Mouse (Mus musculus) hindbrain, embryonic 16.5 days (tissue): ENCODE results near the gene Cgnl1. TPM values are rescaled to one million over a fixed set of nuclear protein-coding genes. Genes with fewer than 3 reads are reported as not detected.

Experiments
- ATAC-seq: fragments of 200-750 bp; cut with Nextera tagmentation; 2 replicates; pipeline ENCODE4 v1.8.0; 2017; ENCODE audit warnings: moderate TSS enrichment, moderate library complexity
- H3K27ac ChIP-seq: fragments of 300-500 bp; sonication (generic); 2 replicates; pipeline ENCODE4 v1.5.1; 2014; ENCODE audit warnings: low read depth, mild to moderate bottlenecking, control low read depth, low read length, moderate library complexity
- H3K27me3 ChIP-seq: fragments of 300-500 bp; sonication (generic); replicated peaks from 2 replicates; pipeline ENCODE4 v1.6.1; 2014; ENCODE audit warnings: low read length; ENCODE audit not compliant: control insufficient read depth, insufficient read depth
- H3K36me3 ChIP-seq: fragments of 300-500 bp; sonication (generic); 2 replicates; pipeline ENCODE4 v1.6.1; 2014; ENCODE audit warnings: mild to moderate bottlenecking, low read length, moderate library complexity, mixed read lengths; ENCODE audit not compliant: control insufficient read depth, insufficient read depth
- H3K4me1 ChIP-seq: fragments of 300-500 bp; sonication (generic); 2 replicates; pipeline ENCODE4 v1.6.1; 2014; ENCODE audit warnings: low read depth, low read length; ENCODE audit not compliant: control insufficient read depth, insufficient read depth
- H3K4me2 ChIP-seq: fragments of 300-500 bp; sonication (generic); 2 replicates; pipeline ENCODE4 v1.6.1; 2014; ENCODE audit warnings: mild to moderate bottlenecking, low read length, control low read depth, moderate library complexity
- H3K4me3 ChIP-seq: fragments of 300-500 bp; sonication (generic); 2 replicates; pipeline ENCODE4 v1.5.1; 2014; ENCODE audit warnings: mild to moderate bottlenecking, low read length, control low read depth, moderate library complexity
- H3K9ac ChIP-seq: fragments of 300-500 bp; sonication (generic); 2 replicates; pipeline ENCODE4 v1.6.1; 2014; ENCODE audit warnings: low read depth, mild to moderate bottlenecking, control low read depth, low read length, moderate library complexity
- H3K9me3 ChIP-seq: fragments of 300-500 bp; sonication (generic); 2 replicates; pipeline ENCODE4 v1.6.1; 2014; ENCODE audit warnings: mild to moderate bottlenecking, low read length, moderate library complexity; ENCODE audit not compliant: control insufficient read depth
- WGBS: fragments of 180-500 bp; shearing (Covaris S2); extraction: QIAGEN DNeasy Blood & Tissue Kit; methylation state at CpG from one replicate; pipeline ENCODE4 v1.1.7; 2014; 5-methylcytosine and 5-hydroxymethylcytosine counted together
- polyA plus RNA-seq: library from polyadenylated mRNA; unstranded; fragments of >200 nt; fragmentation: Nextera tagmentation; extraction: Ambion mirVana; gene quantifications from 2 replicates; pipeline ENCODE4 v1.2.1, GENCODE M21; 2015

Cgnl1 gene
- polyA plus RNA-seq, 1 experiment from 2014 or later: 7.0 TPM

GRCm38 (mm10) chr9:71710776-71711175 lies 60.6 kb downstream of the Cgnl1 start:
- Histone ChIP-seq H3K9me3 (no peaks in the 10 kb centered on the region), H3K4me2 (no peak overlapping the region), H3K4me3 (no peak overlapping the region), H3K36me3 (no peaks in the 10 kb centered on the region), H3K9ac (no peak overlapping the region), H3K27ac (no peak overlapping the region), H3K27me3 (no peaks in the 10 kb centered on the region), H3K4me1 (no peaks in the 10 kb centered on the region)
- 91% methylated on average over 10 of the region's 10 CpGs for WGBS
- no peak for ATAC-seq

- WGBS: 90% methylated on average over 11 of the region's 11 CpGs
- no peak for ATAC-seq
- H3K36me3 ChIP-seq: no peaks in the 10 kb centered on the region
- no peaks in the 10 kb centered on the region for H3K9me3 ChIP-seq
- H3K9ac ChIP-seq: no peak overlapping the region
- no peak overlapping the region for H3K4me2 ChIP-seq
- no peak overlapping the region for H3K27ac ChIP-seq
- H3K27me3 ChIP-seq: no peaks in the 10 kb centered on the region
- H3K4me3 ChIP-seq: no peak overlapping the region
- H3K4me1 ChIP-seq: no peaks in the 10 kb centered on the region
Observed at GRCm38 (mm10) chr9:71709199-71709598, 62.2 kb downstream of the Cgnl1 start.

- Histone ChIP-seq H3K4me2 (no peak overlapping the region), H3K27me3 (no peaks in the 10 kb centered on the region), H3K4me1 (no peaks in the 10 kb centered on the region), H3K36me3 (no peaks in the 10 kb centered on the region), H3K4me3 (no peak overlapping the region), H3K9me3 (no peaks in the 10 kb centered on the region), H3K27ac (no peak overlapping the region), H3K9ac (no peak overlapping the region)
- no peak for ATAC-seq
- WGBS: 88% methylated on average over 7 of the region's 7 CpGs
Observed at GRCm38 (mm10) chr9:71707989-71708388, 63.4 kb downstream of the Cgnl1 start.

- 82% methylated on average over 13 of the region's 13 CpGs for WGBS
- ATAC-seq: no peak
- no peak overlapping the region for H3K9ac ChIP-seq
- H3K4me2 ChIP-seq: no peak overlapping the region
- H3K27me3 ChIP-seq: no peaks in the 10 kb centered on the region
- no peak overlapping the region for H3K27ac ChIP-seq
- no peaks in the 10 kb centered on the region for H3K36me3 ChIP-seq
- no peaks in the 10 kb centered on the region for H3K4me1 ChIP-seq
- H3K9me3 ChIP-seq: no peaks in the 10 kb centered on the region
- no peak overlapping the region for H3K4me3 ChIP-seq
Observed at GRCm38 (mm10) chr9:71704332-71705014, 66.9 kb downstream of the Cgnl1 start.

GRCm38 (mm10) chr9:71699087-71699486 lies 72.3 kb downstream of the Cgnl1 start:
- no peak overlapping the region for H3K4me3 ChIP-seq
- WGBS: 95% methylated on average over 5 of the region's 5 CpGs
- H3K36me3 ChIP-seq: no peaks in the 10 kb centered on the region
- no peaks in the 10 kb centered on the region for H3K4me1 ChIP-seq
- H3K27ac ChIP-seq: no peak overlapping the region
- no peak overlapping the region for H3K4me2 ChIP-seq
- H3K27me3 ChIP-seq: no peaks in the 10 kb centered on the region
- no peaks in the 10 kb centered on the region for H3K9me3 ChIP-seq
- H3K9ac ChIP-seq: no peak overlapping the region
- no peak for ATAC-seq

GRCm38 (mm10) chr9:71698116-71698515 lies 73.3 kb downstream of the Cgnl1 start:
- Histone ChIP-seq H3K9me3 (no peaks in the 10 kb centered on the region), H3K27ac (no peak overlapping the region), H3K4me1 (no peaks in the 10 kb centered on the region; the same call in 1 of the 2 replicates), H3K9ac (no peak overlapping the region), H3K4me3 (no peak overlapping the region), H3K4me2 (no peak overlapping the region), H3K27me3 (no peaks in the 10 kb centered on the region), H3K36me3 (no peaks in the 10 kb centered on the region)
- 78% methylated on average over 3 of the region's 3 CpGs for WGBS
- ATAC-seq: no peak

GRCm38 (mm10) chr9:71697189-71697588 lies 74.2 kb downstream of the Cgnl1 start:
- H3K27ac ChIP-seq: no peak overlapping the region

GRCm38 (mm10) chr9:71696762-71697161 lies 74.6 kb downstream of the Cgnl1 start:
- H3K36me3 ChIP-seq: no peaks in the 10 kb centered on the region
- H3K27me3 ChIP-seq: no peaks in the 10 kb centered on the region
- no peaks in the 10 kb centered on the region; the same call in 1 of the 2 replicates for H3K4me1 ChIP-seq
- H3K9ac ChIP-seq: no peak overlapping the region
- WGBS: 82% methylated on average over 6 of the region's 6 CpGs
- H3K4me2 ChIP-seq: no peak overlapping the region
- ATAC-seq: no peak
- no peaks in the 10 kb centered on the region for H3K9me3 ChIP-seq
- no peak overlapping the region for H3K4me3 ChIP-seq
- H3K27ac ChIP-seq: no peak overlapping the region

More at GRCm38 (mm10) chr9:71697189-71697588, 74.2 kb downstream of the Cgnl1 start:
- no peaks in the 10 kb centered on the region for H3K9me3 ChIP-seq
- no peaks in the 10 kb centered on the region; the same call in 1 of the 2 replicates for H3K4me1 ChIP-seq
- H3K9ac ChIP-seq: no peak overlapping the region
- no peaks in the 10 kb centered on the region for H3K27me3 ChIP-seq
- no peaks in the 10 kb centered on the region for H3K36me3 ChIP-seq
- no peak overlapping the region for H3K4me2 ChIP-seq
- ATAC-seq: no peak
- 86% methylated on average over 2 of the region's 2 CpGs for WGBS
- H3K4me3 ChIP-seq: no peak overlapping the region

- H3K27me3 ChIP-seq: no peaks in the 10 kb centered on the region
- no peak overlapping the region for H3K4me3 ChIP-seq
- H3K9ac ChIP-seq: no peak overlapping the region
- WGBS: 92% methylated on average over 3 of the region's 3 CpGs
- no peak for ATAC-seq
- no peak overlapping the region for H3K4me2 ChIP-seq
- no peaks in the 10 kb centered on the region; the same call in 1 of the 2 replicates for H3K4me1 ChIP-seq
- H3K9me3 ChIP-seq: no peaks in the 10 kb centered on the region
- H3K27ac ChIP-seq: no peak overlapping the region
- H3K36me3 ChIP-seq: no peaks in the 10 kb centered on the region
Observed at GRCm38 (mm10) chr9:71695133-71695532, 76.3 kb downstream of the Cgnl1 start.
